Mouse (Mus musculus): ENCODE results near the gene Pik3c2b.
"Not testable (repeated sequence)": the region's sequence is repeated elsewhere in the genome, so short reads cannot be mapped to it uniquely, and the experiment has no call there.

Pik3c2b gene

DNA sequence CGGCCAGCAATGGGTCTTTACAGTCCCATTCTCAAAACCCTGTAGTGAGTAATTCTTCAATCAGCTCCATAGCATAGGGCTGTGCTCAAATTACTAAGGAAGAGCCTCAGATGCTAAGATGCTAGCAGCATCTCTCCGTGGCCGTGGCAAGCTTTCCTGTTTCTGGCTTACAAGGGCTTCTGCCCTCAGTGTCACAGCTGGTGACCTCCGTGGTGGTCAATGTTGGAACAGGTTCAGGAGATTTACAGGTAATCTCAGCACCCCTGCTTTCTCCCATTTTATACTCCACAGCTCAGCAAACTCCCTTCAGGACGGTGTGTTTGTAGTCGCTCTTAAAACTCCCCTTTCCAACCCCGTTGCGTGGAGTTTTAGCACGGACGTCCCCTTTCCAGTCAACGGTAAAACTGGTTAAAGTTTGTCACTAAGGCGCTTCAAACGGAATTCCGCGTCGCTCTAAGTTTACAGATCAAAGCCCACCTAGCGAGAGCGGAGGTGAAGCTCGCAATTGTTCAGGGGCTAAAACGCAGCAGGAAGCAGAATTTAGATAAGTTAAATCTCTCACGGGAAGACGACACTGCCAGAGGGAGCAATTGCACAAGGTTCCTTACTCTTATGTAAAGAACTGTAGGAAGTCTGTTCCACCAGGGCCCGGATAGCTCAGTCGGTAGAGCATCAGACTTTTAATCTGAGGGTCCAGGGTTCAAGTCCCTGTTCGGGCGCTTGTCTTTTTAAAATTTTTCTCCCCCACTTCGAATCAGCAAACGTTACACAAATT, 12.0 kb upstream of the Pik3c2b start:
- peak; percentile 42 for DNase-seq (ENCODE audit: low read depth)

GRCm38 (mm10) chr1:133034091-133034460, 11.4 kb upstream of the Pik3c2b start:
- peak; percentile 39 for DNase-seq (ENCODE audit: low read depth)

- DNase-seq (ENCODE audit: low read depth), result not testable (repeated sequence)
Measured at GRCm38 (mm10) chr1:133034682-133035081, 10.8 kb upstream of the Pik3c2b start.

GRCm38 (mm10) chr1:133039505-133039949, 5.9 kb upstream of the Pik3c2b start:
- peak; percentile 91 for DNase-seq (ENCODE audit: low read depth)

DNA sequence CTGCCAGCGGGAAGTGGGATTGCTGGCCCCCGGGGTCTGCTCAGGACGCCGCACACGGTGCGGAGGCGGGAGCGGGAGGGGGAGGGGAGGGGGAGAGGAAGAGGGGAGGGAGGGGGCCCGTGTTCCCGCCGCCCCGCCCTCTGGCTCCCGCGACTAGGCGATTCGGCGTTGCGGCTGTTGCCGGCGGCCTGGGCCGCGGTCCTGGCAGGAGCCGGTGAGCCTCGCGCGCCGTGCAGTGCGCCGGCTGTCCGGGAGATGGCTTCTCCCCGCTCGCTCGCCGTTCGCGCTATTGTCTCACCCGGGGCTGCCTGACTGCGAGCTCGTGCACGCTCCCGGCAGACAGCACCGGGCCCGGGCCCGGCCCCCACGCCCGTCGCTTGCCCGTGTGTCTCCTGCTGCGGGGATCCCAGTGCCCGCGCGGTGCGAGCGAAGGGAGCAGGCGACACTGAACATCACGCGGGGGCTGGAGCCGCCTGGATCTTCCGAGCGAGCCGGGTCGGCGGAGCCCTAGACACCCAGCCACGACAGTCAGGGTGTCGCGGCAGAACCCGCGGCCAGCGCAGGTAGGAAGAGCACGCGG, 484 bp downstream of the Pik3c2b start:
- peak; percentile 64 for DNase-seq (ENCODE audit: low read depth)

GRCm38 (mm10) chr1:133046441-133046931, 1.0 kb downstream of the Pik3c2b start:
- peak; percentile 70 for DNase-seq (ENCODE audit: low read depth)

DNA sequence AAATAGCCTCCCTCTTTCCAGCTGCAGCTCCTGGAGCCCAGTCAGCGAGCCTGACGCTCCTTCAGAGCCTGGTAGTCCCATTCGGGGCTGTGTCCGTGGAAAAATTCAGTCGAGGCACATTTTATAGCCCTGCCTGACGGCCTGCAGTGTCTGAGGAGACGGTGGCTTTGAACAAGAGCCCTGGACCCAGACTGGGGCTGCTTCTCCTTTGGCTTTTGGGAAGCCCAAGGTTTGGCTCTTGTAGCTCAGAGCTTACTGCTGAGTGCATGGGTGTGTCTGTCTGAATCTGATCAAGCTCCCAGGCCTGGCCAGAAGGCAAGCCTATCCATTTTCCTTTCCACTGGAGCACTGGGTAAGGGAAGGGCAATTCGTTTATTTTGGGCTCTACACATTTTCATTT, 2.1 kb downstream of the Pik3c2b start:
- DNase-seq (ENCODE audit: low read depth), result no peak

GRCm38 (mm10) chr1:133048690-133049089, 3.2 kb downstream of the Pik3c2b start:
- no peak for DNase-seq (ENCODE audit: low read depth)

- peak; percentile 40 for DNase-seq (ENCODE audit: low read depth)
Measured at GRCm38 (mm10) chr1:133050001-133050431, 4.5 kb downstream of the Pik3c2b start.

GRCm38 (mm10) chr1:133051829-133052228, 6.4 kb downstream of the Pik3c2b start:
- DNase-seq (ENCODE audit: low read depth), result peak; percentile 44

DNA sequence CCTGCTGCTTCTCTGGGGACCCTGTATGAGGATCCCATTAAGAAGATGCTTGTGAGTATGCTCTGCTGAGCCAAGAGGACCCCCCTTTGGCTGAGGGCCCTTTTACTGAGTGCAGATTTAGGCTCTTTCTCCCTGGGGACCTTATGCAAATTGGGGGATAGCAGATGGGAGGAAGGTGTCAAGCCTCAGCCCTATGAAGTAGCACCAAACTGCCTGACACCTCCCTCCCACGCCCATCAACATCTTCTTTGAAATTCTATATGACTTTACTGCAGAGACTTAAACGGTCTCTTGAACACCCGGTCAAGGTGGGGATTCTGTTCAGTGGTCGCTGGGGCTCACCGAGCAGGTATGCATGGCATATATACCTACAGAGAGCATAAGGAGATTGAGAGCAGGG, 7.6 kb downstream of the Pik3c2b start:
- no peak for DNase-seq (ENCODE audit: low read depth)

GRCm38 (mm10) chr1:133054326-133054725, 8.9 kb downstream of the Pik3c2b start:
- peak; percentile 47 for DNase-seq (ENCODE audit: low read depth)

GRCm38 (mm10) chr1:133057345-133058034, 12.0 kb downstream of the Pik3c2b start:
- DNase-seq (ENCODE audit: low read depth), result no peak

GRCm38 (mm10) chr1:133059592-133059991, 14.1 kb downstream of the Pik3c2b start:
- no peak for DNase-seq (ENCODE audit: low read depth)

DNA sequence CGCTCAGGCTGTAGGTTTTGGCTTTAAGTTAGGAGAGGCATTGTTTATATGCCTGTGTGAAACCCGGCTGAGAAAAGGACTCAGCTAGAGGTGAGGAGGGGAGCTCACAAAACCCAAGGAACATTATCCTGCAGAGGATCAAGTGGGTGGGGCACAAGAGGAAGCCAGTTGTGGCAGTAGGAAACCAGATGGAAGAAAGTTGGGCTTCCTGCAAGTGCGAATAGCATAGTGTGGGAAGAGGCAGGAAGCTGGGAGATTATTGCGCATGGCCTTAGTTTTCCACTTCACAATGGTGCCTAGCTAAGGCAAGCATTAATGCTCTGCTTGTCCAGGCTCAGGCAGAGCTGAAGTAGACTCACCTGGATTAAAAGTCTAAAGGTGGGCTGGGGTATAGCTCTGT, 15.2 kb downstream of the Pik3c2b start:
- peak; percentile 49 for DNase-seq (ENCODE audit: low read depth)

GRCm38 (mm10) chr1:133063164-133063563, 17.7 kb downstream of the Pik3c2b start:
- no peak for DNase-seq (ENCODE audit: low read depth)

DNA sequence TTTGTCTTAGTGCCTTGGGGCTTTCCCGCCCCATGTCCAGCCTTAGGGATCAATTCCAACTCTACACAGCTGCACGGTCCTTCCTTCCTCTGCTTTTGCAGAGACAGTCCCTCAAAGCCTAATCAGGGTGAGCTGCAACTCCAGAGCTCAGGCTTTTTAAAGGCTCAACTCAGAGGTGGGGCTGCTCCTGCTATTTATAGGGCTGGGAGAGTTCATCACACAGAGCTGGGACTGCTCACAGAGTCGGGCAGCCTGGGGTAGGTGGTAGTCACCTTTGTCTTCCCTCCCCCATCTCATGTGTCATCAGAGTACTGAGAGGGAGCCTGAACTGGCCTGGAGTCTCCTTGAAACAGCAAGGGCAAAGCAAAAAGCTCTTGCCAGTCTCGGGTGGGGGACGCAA, 22.8 kb downstream of the Pik3c2b start:
- no peak for DNase-seq (ENCODE audit: low read depth)

GRCm38 (mm10) chr1:133068669-133069274, 23.3 kb downstream of the Pik3c2b start:
- no peak for DNase-seq (ENCODE audit: low read depth)

DNA sequence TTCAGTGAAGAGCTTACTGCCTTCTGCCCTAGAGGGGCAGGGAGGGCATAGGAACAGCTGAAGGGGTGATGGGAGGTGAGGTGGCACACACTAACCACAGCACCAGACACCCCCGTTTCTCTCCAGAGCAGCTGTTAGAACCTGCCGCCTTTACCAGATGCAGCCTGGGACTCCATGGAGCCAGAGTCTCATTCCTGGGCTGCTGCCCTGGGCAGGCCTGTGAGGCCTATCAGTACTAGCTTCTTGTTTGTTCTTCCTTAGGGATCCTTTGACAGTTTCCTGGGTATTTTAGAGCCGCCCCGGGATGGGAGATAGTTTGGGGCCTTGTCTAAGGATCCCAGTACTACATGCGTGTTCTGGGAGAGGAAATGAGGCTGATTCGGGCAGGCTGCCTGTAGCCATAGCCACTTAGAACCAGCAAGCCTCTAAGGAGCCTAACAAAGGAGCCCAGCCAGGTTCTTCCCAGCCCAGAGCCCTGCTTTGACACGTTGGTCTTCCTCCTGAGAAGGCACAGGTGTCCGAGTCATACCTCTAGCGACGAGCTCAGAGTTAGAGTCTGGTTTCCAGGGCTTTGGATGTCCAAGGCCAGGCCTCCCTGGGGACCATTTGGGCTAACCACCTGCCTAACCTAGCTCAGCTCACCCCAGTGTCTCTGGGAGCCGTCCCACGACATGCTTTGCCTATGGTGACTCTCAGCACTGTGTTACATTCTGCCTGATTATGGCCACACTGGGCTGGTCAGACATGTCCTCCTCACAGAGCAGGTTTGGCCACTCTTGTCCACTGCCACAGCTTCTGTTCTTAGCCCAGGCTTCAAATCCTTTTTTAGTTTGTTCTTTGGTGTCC, 24.0 kb downstream of the Pik3c2b start:
- DNase-seq (ENCODE audit: low read depth), result no peak

GRCm38 (mm10) chr1:133070157-133070556, 24.7 kb downstream of the Pik3c2b start:
- peak; percentile 88 for DNase-seq (ENCODE audit: low read depth)

GRCm38 (mm10) chr1:133071666-133072381, 26.4 kb downstream of the Pik3c2b start:
- DNase-seq (ENCODE audit: low read depth), result no peak
